Mouse (Mus musculus): ENCODE results near the gene Galc. TPM values are rescaled to one million over a fixed set of nuclear protein-coding genes. Genes with fewer than 3 reads are reported as not detected.
"Not testable (repeated sequence)": the region's sequence is repeated elsewhere in the genome, so short reads cannot be mapped to it uniquely, and the experiment has no call there.

Galc gene
- total RNA-seq, 1 experiment from 2014 or later = 14.4 TPM

GRCm38 (mm10) chr12:98259518-98259852, 226 bp upstream of the Galc start:
- ATAC-seq (ENCODE audit: extremely low read depth, insufficient number of reproducible peaks, low FRiP score, poor library complexity, severe bottlenecking) = peak; percentile 85; the same call in 1 of the 2 replicates

GRCm38 (mm10) chr12:98258371-98258844, 851 bp downstream of the Galc start:
- no peak for ATAC-seq (ENCODE audit: extremely low read depth, insufficient number of reproducible peaks, low FRiP score, poor library complexity, severe bottlenecking)

- peak; percentile 39; the same call in 1 of the 2 replicates for ATAC-seq (ENCODE audit: extremely low read depth, insufficient number of reproducible peaks, low FRiP score, poor library complexity, severe bottlenecking)
These were observed 3.8 kb downstream of the Galc start for GRCm38 (mm10) chr12:98255373-98255995.

- ATAC-seq (ENCODE audit: extremely low read depth, insufficient number of reproducible peaks, low FRiP score, poor library complexity, severe bottlenecking) = no peak
These were observed 6.8 kb downstream of the Galc start for GRCm38 (mm10) chr12:98252417-98252816.

- no peak for ATAC-seq (ENCODE audit: extremely low read depth, insufficient number of reproducible peaks, low FRiP score, poor library complexity, severe bottlenecking)
These were observed 8.9 kb downstream of the Galc start for GRCm38 (mm10) chr12:98250327-98250726.

GRCm38 (mm10) chr12:98249671-98250070, 9.6 kb downstream of the Galc start:
- no peak for ATAC-seq (ENCODE audit: extremely low read depth, insufficient number of reproducible peaks, low FRiP score, poor library complexity, severe bottlenecking)

GRCm38 (mm10) chr12:98246835-98247234, 12.4 kb downstream of the Galc start:
- no peak for ATAC-seq (ENCODE audit: extremely low read depth, insufficient number of reproducible peaks, low FRiP score, poor library complexity, severe bottlenecking)

GRCm38 (mm10) chr12:98244865-98245264, 14.4 kb downstream of the Galc start:
- no peak for ATAC-seq (ENCODE audit: extremely low read depth, insufficient number of reproducible peaks, low FRiP score, poor library complexity, severe bottlenecking)

- ATAC-seq (ENCODE audit: extremely low read depth, insufficient number of reproducible peaks, low FRiP score, poor library complexity, severe bottlenecking) = no peak
These were observed 15.1 kb downstream of the Galc start for GRCm38 (mm10) chr12:98244161-98244560.

- not testable (repeated sequence) for ATAC-seq (ENCODE audit: extremely low read depth, insufficient number of reproducible peaks, low FRiP score, poor library complexity, severe bottlenecking)
These were observed 20.8 kb downstream of the Galc start for GRCm38 (mm10) chr12:98238478-98238877.

GRCm38 (mm10) chr12:98227037-98227436, 32.2 kb downstream of the Galc start:
- no peak for ATAC-seq (ENCODE audit: extremely low read depth, insufficient number of reproducible peaks, low FRiP score, poor library complexity, severe bottlenecking)

GRCm38 (mm10) chr12:98223286-98223685, 36.0 kb downstream of the Galc start:
- no peak for ATAC-seq (ENCODE audit: extremely low read depth, insufficient number of reproducible peaks, low FRiP score, poor library complexity, severe bottlenecking)

GRCm38 (mm10) chr12:98216432-98216831, 42.8 kb downstream of the Galc start:
- ATAC-seq (ENCODE audit: extremely low read depth, insufficient number of reproducible peaks, low FRiP score, poor library complexity, severe bottlenecking) = no peak

- ATAC-seq (ENCODE audit: extremely low read depth, insufficient number of reproducible peaks, low FRiP score, poor library complexity, severe bottlenecking) = no peak
These were observed 43.7 kb downstream of the Galc start for GRCm38 (mm10) chr12:98215512-98215911.

- no peak for ATAC-seq (ENCODE audit: extremely low read depth, insufficient number of reproducible peaks, low FRiP score, poor library complexity, severe bottlenecking)
These were observed 45.1 kb downstream of the Galc start for GRCm38 (mm10) chr12:98214191-98214590.

GRCm38 (mm10) chr12:98213791-98214190, 45.5 kb downstream of the Galc start:
- ATAC-seq (ENCODE audit: extremely low read depth, insufficient number of reproducible peaks, low FRiP score, poor library complexity, severe bottlenecking) = no peak

GRCm38 (mm10) chr12:98213332-98213731, 45.9 kb downstream of the Galc start:
- no peak for ATAC-seq (ENCODE audit: extremely low read depth, insufficient number of reproducible peaks, low FRiP score, poor library complexity, severe bottlenecking)

- ATAC-seq (ENCODE audit: extremely low read depth, insufficient number of reproducible peaks, low FRiP score, poor library complexity, severe bottlenecking) = peak; percentile 66; the same call in 1 of the 2 replicates
These were observed 46.6 kb downstream of the Galc start for GRCm38 (mm10) chr12:98212457-98213175.

- no peak for ATAC-seq (ENCODE audit: extremely low read depth, insufficient number of reproducible peaks, low FRiP score, poor library complexity, severe bottlenecking)
These were observed 48.8 kb downstream of the Galc start for GRCm38 (mm10) chr12:98210495-98210894.

GRCm38 (mm10) chr12:98208104-98208503, 51.2 kb downstream of the Galc start:
- no peak for ATAC-seq (ENCODE audit: extremely low read depth, insufficient number of reproducible peaks, low FRiP score, poor library complexity, severe bottlenecking)

Data from neutrophil, adult 5-6 weeks (primary cell).